Mouse (Mus musculus): ENCODE measurements around the gene Hnrnpf.

The Hnrnpf gene

DNA sequence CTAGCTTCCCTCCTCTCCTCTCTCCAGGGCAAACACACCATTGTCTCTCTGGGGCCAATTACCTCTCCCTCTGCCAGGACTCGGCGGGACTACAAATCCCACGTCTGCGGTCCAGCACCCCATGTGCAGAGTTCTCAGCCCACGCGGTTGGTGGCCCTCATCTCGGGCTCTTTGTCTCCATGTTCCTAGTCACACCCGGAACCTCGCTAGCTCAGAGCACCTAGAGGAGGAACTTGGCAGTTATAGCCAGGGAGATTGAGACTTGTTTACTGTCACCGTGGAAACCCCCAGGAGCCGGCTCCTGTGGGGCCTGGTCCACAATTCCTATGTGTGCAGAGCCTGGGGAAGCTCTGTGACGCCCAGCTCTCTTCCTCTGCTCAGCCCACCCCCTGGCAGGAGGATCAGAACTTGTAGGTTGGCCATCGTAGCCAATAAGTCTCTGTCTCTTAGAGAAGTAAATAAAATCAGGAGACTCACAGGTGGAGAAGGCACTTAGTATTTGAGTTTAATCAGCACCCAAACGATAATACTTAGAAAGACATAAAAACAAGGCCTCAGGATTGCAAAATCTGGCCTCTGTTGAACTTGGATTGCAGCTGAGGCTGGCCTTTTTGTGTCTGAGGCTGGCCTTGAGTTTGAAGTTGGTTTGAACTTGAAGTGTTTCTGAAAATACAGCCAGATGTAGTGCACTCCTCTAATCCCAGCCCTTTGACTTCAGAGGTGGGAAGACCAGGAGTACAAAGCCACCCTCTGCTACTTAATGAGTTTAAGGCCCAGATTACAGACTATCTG, 8.6 kb upstream of the Hnrnpf start:
- DNase-seq (ENCODE audit: low read depth, low spot score), result peak; percentile 78

DNA sequence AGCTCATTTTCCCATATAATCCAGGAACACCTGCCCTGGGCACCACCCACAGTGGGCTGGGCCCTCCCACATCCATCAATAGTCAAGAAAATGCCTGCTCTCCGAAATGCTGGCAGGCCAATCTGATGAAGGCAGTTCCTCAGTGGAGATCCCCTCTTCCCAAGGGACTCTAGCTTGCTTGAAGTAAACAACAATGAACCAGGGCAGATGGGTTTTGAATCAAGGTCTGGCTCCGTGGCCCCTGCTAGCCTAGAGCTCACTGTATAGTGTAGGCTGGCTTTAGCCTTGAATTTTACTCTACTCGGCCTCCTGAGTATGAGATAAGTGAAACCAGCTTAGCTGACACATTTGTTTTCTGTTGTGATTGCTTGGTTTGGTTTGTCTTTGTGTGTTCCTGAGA, 7.7 kb upstream of the Hnrnpf start:
- no peak for DNase-seq (ENCODE audit: low read depth, low spot score)

GRCm38 (mm10) chr6:117893435-117893834, 6.7 kb upstream of the Hnrnpf start:
- no peak for DNase-seq (ENCODE audit: low read depth, low spot score)

DNA sequence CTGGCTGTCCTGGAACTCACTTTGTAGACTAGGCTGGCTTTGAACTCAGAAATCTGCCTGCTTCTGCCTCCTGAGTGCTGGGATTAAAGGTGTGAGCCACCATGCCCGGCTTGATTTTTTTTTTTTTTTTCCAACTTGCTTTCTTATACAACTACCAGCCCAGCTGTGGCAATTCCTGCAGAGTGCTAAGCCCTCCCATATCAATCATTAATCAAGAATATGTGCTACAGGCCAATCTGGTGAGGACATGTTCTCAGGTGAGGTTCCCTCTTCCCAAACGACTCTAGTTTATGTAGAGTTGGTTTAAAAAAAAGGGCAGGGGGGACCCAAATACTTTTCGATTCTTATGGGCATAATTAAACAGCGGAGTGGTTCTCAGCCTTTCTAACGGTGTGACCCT, 2.3 kb upstream of the Hnrnpf start:
- no peak for DNase-seq (ENCODE audit: low read depth, low spot score)

GRCm38 (mm10) chr6:117901510-117902402, 1.6 kb downstream of the Hnrnpf start:
- DNase-seq (ENCODE audit: low read depth, low spot score), result no peak

- no peak for DNase-seq (ENCODE audit: low read depth, low spot score)
Measured at GRCm38 (mm10) chr6:117902556-117902955, 2.4 kb downstream of the Hnrnpf start.

- DNase-seq (ENCODE audit: low read depth, low spot score), result no peak
Measured at GRCm38 (mm10) chr6:117903836-117904235, 3.7 kb downstream of the Hnrnpf start.

GRCm38 (mm10) chr6:117905260-117905930, 5.3 kb downstream of the Hnrnpf start:
- no peak for DNase-seq (ENCODE audit: low read depth, low spot score)

GRCm38 (mm10) chr6:117906015-117906531, 5.9 kb downstream of the Hnrnpf start:
- no peak for DNase-seq (ENCODE audit: low read depth, low spot score)

DNA sequence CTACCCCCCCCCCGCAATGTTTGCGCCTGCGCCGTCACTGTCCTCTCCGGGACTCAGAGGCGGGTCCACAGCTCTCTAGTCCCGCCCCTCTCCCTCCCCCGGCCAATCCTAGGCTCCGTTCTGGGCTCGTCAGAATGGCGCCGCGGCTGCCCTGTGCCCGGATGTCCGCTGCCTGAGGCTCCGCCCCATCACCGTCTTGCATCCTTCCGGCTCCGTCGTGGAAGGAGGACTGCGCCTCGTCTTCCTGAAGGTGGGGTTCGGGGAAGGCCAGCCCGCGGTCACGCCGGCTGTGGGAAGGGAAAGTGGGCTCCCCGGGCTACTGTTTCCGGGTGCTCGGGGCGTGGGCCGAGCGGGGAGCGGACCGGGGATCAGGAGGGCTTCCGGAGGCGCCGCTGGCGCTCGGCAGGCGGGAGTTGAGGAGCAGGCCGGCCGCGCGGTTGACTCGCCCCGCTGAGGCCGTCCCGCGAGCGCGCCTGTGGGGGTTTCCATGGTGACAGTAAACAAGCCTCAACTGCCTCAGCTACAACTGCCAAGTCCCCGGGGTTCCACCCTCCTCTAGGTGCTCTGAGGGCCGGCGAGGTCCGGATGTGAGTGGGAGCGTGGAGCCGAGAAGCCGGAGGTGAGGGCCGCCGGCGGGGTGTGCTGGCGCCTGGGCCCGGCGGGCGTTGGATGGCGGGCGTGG, 6.6 kb downstream of the Hnrnpf start:
- DNase-seq (ENCODE audit: low read depth, low spot score), result peak; percentile 99

GRCm38 (mm10) chr6:117907301-117907978, 7.3 kb downstream of the Hnrnpf start:
- peak; percentile 92 for DNase-seq (ENCODE audit: low read depth, low spot score)

- DNase-seq (ENCODE audit: low read depth, low spot score), result no peak
Measured at GRCm38 (mm10) chr6:117907979-117908355, 7.8 kb downstream of the Hnrnpf start.

DNA sequence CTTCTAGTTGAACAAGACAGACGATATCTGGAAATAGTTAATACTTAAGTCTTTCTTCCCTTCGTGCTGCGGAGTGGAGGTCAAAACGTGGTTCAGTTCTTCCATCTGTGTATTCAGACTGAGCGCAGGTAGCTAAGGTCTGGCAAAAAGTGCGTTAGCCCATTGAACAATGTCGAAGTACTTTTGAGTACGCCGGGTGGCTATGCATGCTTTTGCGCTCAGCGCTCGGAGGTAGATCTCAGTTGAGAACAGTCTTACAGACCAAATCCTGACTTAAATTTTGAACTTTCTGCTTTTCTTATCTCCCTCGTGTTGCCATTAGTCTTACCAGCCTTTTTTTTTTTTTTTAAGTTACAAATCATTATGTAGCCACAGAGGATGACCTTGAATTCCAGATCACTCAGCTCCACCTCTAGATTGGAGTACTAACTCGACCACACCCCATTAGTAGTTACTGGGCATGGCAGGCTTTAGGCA, 8.3 kb downstream of the Hnrnpf start:
- DNase-seq (ENCODE audit: low read depth, low spot score), result peak; percentile 90

GRCm38 (mm10) chr6:117910120-117910661, 10.1 kb downstream of the Hnrnpf start:
- no peak for DNase-seq (ENCODE audit: low read depth, low spot score)

DNA sequence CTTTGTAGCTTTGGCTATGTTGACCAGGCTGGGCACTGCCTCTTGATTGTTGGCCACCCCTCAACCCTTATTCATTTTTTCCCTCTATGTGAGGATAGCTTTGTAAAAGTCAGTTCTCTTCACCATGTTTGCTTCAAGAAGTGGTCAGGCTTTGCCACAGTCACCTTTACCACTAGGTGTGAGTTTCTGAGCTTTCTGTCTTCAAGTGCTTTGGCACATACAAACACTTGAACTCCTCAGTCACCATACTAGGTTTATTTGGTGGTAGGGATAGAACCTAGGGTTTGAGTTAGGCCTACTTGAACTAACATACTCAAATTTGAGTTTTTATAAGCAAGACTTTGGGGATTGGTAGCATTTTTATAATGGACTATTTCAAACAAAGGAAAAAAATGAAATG, 14.4 kb downstream of the Hnrnpf start:
- no peak for DNase-seq (ENCODE audit: low read depth, low spot score)

- no peak for DNase-seq (ENCODE audit: low read depth, low spot score)
Measured at GRCm38 (mm10) chr6:117916205-117916736, 16.1 kb downstream of the Hnrnpf start.

DNA sequence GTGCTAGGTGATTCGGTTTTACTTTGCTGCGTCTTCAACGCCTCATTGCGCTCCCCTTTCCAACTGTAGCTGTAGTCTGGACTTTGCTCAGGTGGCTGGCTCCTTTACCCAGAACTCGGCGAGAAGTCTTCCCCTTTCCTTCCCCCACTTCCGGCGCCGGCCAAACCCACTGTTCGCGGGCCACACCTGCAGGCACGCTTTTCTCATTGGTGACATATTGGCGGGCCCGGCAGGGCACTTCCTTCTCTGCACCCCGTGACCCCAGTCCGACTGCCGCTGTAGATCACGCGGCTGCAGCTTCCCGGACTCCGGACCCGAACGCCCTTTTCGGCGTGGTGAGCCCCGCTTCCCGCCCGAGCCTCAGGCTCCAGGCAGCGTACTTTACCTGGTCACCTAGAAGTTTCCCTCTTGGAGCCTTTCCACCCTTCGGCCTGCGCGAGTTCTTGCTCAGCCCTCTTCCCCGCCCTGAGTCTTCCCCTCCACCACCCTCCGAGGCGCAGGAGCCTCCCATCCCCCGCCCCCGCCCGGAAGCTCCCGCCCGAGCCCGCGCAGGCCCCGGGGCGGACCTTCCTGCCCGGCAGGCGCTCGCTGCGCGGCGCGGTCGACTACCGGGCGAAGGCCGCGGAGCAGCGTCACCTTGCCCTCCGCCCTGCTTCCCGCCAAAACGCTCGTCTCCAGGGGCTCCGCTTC, 16.8 kb downstream of the Hnrnpf start:
- peak; percentile 92 for DNase-seq (ENCODE audit: low read depth, low spot score)

DNA sequence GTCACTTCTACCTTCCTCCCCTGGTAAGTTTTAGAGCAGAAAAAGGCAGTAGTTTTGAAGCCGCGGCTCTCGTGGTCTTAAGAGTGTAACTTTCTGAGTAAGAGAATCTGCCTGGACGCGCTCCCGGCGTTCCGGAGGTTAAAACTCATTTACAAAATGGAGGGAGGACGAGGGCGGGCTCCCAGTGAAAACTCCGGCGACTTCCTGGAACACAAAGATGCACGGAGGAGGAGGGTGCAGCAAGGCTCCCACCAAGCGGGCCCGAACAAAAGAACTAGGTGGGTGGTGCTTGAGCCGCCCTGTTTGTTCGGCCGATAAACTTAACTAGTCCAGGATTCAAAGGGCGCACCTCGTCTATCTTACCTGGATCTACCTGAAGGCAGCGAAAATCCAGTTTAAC, 17.5 kb downstream of the Hnrnpf start:
- DNase-seq (ENCODE audit: low read depth, low spot score), result peak; percentile 93

DNA sequence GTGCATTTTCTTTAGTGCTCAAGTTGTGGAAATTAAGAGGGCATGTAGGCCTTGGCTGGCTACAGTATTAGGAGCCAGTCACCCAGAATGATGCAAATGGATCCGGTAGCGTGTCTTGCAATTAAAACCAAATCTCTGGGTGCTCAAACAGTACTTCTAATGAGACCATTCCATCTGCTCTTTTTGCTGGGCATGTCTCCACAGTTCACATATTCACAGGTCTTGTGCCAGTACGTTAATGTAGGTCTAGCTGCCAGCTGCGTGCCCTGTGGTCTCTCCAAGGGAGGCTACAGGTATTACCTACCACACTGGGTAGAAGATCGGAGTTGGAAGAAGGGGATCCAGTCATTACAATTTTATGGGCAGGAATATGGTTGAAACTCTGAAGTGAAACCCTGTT, 17.9 kb downstream of the Hnrnpf start:
- no peak for DNase-seq (ENCODE audit: low read depth, low spot score)
